Mouse (Mus musculus) kidney, postnatal 0 days (tissue): ENCODE measurements around the gene Carmil1. TPM values are rescaled to one million over a fixed set of nuclear protein-coding genes. Genes with fewer than 3 reads are reported as not detected.

ENCODE experiments used
- ATAC-seq: fragments of 200-750 bp; cut with Nextera tagmentation; replicated peaks from 2 replicates; pipeline ENCODE4 v1.8.0; 2017; ENCODE audit warnings: low read depth, moderate number of reproducible peaks, moderate TSS enrichment, moderate library complexity; ENCODE audit not compliant: low FRiP score
- DNase-seq: peaks from one replicate; pipeline ENCODE4 v3.0.0-alpha.2; 2016; ENCODE audit warnings: low spot score
- H3K27ac ChIP-seq: fragments of 300-500 bp; sonication (generic); 2 replicates; pipeline ENCODE4 v1.5.1; 2014; ENCODE audit warnings: mild to moderate bottlenecking
- H3K27me3 ChIP-seq: fragments of 300-500 bp; sonication (generic); 2 replicates; pipeline ENCODE4 v1.6.1; 2014; ENCODE audit warnings: low read length, mixed read lengths; ENCODE audit not compliant: insufficient read depth
- H3K36me3 ChIP-seq: fragments of 300-500 bp; sonication (generic); 2 replicates; pipeline ENCODE4 v1.6.1; 2014; ENCODE audit warnings: low read length, mixed read lengths; ENCODE audit not compliant: insufficient read depth
- H3K4me1 ChIP-seq: fragments of 300-500 bp; sonication (generic); replicated peaks from 2 replicates; pipeline ENCODE4 v1.6.1; 2014; ENCODE audit warnings: antibody characterized with exemption, low read length, mixed read lengths; ENCODE audit not compliant: insufficient read depth
- H3K4me2 ChIP-seq: fragments of 300-500 bp; sonication (generic); 2 replicates; pipeline ENCODE4 v1.6.1; 2014; ENCODE audit warnings: mild to moderate bottlenecking, low read length, moderate library complexity, mixed read lengths
- H3K4me3 ChIP-seq: fragments of 300-500 bp; sonication (generic); replicated peaks from 2 replicates; pipeline ENCODE4 v1.5.1; 2014; ENCODE audit warnings: low read depth, low read length
- H3K9ac ChIP-seq: fragments of 300-500 bp; sonication (generic); 2 replicates; pipeline ENCODE4 v1.6.1; 2014; ENCODE audit warnings: low read depth, low read length
- H3K9me3 ChIP-seq: fragments of 300-500 bp; sonication (generic); replicated peaks from 2 replicates; pipeline ENCODE4 v1.6.1; 2016; ENCODE audit warnings: low read length, inconsistent platforms, mixed read lengths
- CTCF ChIP-seq: IDR thresholded peaks from 2 replicates; pipeline ENCODE4 v1.5.1; 2016; ENCODE audit warnings: antibody characterized with exemption, low read depth, mild to moderate bottlenecking, moderate library complexity
- WGBS: fragments of 180-500 bp; shearing (Covaris S2); extraction: QIAGEN DNeasy Blood & Tissue Kit; methylation state at CpG from one replicate; pipeline ENCODE4 v1.1.7; 2014; 5-methylcytosine and 5-hydroxymethylcytosine counted together
- polyA plus RNA-seq: library from polyadenylated mRNA; unstranded; fragments of >200 nt; fragmentation: Nextera tagmentation; extraction: Ambion mirVana; gene quantifications from 2 replicates; pipeline ENCODE4 v1.2.1, GENCODE M21; 2015

Gene Carmil1
- polyA plus RNA-seq, 1 experiment from 2014 or later, result 35.4 TPM

DNA sequence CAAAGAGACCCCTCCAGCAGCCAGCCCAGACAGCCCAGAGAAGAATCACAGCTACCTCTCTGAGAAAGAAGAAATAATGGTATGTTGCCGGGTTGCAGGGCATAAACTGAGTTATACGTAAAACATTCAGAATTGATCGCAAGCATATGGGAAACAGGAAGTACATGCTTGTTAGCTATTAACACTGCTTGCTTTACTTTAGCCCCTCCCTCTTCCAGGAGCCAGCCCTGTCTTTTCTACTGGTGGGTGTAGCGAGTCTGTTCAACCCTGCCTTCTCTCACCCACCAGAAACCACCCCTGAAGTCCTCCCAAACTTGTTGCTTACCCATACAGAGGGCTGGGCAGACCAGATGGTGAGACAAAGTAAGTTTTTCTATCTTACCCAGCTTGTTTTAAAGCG lies 39.4 kb downstream of the Carmil1 start:
- ATAC-seq, result no peak
- no peaks in the 10 kb centered on the region for H3K9me3 ChIP-seq
- H3K9ac ChIP-seq, result no peak overlapping the region
- no peak overlapping the region for H3K4me3 ChIP-seq
- TF ChIP-seq CTCF, result no peak
- no peak overlapping the region; the same call in 1 of the 2 replicates for H3K4me2 ChIP-seq
- no peaks in the 10 kb centered on the region for H3K27me3 ChIP-seq
- no peaks in the 10 kb centered on the region for H3K36me3 ChIP-seq
- H3K27ac ChIP-seq, result no peak overlapping the region
- WGBS, result 49% methylated on average over 5 of the region's 5 CpGs
- peaks cover 37% of the 10 kb centered on the region for H3K4me1 ChIP-seq
- DNase-seq, result peak; percentile 62

DNA sequence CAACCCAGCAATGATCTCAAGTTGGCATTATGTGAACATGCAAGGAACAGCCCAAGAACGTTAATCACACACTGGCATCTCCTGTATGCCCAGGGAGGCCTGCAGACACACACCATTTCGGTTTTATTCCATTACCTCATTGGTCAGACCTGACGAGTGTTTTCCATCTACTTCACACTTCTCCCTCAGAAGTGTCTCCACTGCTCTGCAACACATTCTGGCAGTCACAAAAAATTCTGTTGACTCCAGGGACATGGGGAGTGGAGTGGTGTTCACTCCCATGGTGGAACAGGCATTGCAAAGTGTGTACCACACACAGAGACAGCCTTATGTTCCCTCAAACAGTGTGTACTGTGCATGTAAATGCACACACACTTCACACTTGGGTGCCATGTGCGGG lies 40.2 kb downstream of the Carmil1 start:
- ATAC-seq, result no peak
- no peak overlapping the region for H3K4me2 ChIP-seq
- no peak overlapping the region for H3K27ac ChIP-seq
- TF ChIP-seq CTCF, result no peak
- H3K36me3 ChIP-seq, result no peaks in the 10 kb centered on the region
- peaks cover 31% of the 10 kb centered on the region for H3K4me1 ChIP-seq
- H3K9me3 ChIP-seq, result no peaks in the 10 kb centered on the region
- DNase-seq, result no peak
- 84% methylated on average over 4 of the region's 4 CpGs for WGBS
- no peaks in the 10 kb centered on the region for H3K27me3 ChIP-seq
- no peak overlapping the region for H3K9ac ChIP-seq
- H3K4me3 ChIP-seq, result no peak overlapping the region

DNA sequence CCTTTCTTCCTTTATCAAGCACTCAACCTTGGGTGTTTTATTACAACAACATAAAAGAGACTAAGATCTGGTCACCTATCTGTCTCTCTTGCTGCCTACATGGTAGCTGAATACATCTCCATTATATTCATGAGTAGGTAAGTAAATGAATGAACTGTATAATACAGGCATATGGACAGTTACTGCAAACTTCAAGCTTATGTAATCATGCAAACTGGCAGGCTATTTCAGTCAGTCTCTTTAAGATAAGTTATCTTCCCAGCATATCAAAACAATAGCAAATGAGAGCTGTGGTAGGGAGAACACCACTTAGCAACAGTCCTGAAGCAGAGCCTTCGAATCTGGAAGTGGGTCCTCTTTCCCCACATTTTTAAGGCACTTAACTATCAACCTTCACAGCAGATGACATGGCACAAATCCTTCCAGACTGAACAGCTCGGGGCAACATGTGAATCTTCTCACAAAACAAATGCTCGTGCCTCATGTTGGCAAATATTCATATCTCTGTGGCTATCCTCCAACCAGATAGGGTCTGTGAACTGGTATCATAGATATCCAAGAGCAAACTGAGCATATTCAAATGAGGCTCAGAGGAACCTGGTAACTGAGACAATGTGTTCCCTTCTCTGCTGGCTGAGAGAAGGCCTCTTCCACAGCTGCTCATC lies 42.0 kb downstream of the Carmil1 start:
- DNase-seq (no peak), ATAC-seq (no peak)
- WGBS, result 74% methylated on average over 3 of the region's 3 CpGs
- Histone ChIP-seq H3K36me3 (no peaks in the 10 kb centered on the region), H3K9me3 (no peaks in the 10 kb centered on the region), H3K4me3 (no peak overlapping the region), H3K27me3 (no peaks in the 10 kb centered on the region), H3K9ac (no peak overlapping the region), H3K4me2 (no peak overlapping the region), H3K27ac (no peak overlapping the region), H3K4me1 (peaks cover 23% of the 10 kb centered on the region)
- TF ChIP-seq CTCF, result no peak

DNA sequence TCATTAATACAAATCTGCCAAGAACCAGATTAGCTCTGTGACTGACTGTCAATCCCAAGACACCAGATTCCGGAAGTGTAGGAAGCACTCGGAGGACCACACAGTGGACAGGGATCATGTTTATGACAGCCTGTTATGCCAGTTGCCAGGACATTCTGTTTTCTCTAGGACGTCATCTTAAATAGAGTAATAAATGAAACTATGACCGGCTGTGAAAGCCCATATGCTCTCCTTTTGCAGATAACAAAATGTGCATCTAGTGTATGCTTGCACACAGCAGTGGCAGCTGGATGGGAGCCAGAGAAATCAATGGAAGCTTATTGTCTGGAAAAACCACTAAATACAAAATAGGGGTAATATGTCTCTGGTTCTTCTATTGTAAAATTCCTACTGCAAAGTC lies 43.9 kb downstream of the Carmil1 start:
- H3K4me2 ChIP-seq, result no peak overlapping the region
- no peaks in the 10 kb centered on the region for H3K36me3 ChIP-seq
- WGBS, result 69% methylated on average over 4 of the region's 4 CpGs
- no peaks in the 10 kb centered on the region for H3K27me3 ChIP-seq
- 0 out of 2 replicates have a peak, but pooled peaks cover 10% of the 10 kb centered on the region for H3K4me1 ChIP-seq
- H3K9ac ChIP-seq, result no peak overlapping the region
- ATAC-seq (no peak), DNase-seq (no peak)
- TF ChIP-seq CTCF, result no peak
- no peak overlapping the region for H3K4me3 ChIP-seq
- H3K27ac ChIP-seq, result no peak overlapping the region
- H3K9me3 ChIP-seq, result no peaks in the 10 kb centered on the region

DNA sequence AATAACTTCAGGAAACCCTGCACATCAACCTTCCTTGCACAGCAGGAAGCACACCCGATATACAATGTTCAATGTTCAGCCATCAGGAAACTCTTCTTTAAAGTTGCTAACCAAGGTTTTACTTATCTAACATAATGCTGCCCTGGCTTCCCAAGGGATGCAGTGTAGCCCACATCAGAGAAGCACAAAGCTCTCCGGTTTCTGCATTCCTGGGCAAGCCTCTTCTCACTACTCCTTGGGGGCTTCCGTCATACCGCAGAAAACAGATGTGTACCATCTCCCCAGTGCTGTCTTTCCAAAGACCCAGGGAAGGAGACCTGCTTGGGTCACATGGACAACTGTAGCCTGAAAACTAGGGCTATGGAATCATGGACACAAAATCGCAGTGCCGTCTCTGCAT lies 47.8 kb downstream of the Carmil1 start:
- DNase-seq, result peak; percentile 42
- 0 out of 2 replicates have a peak, but pooled peaks cover 3% of the 10 kb centered on the region for H3K4me1 ChIP-seq
- no peak for TF ChIP-seq CTCF
- no peak for ATAC-seq
- no peak overlapping the region for H3K9ac ChIP-seq
- H3K4me3 ChIP-seq, result no peak overlapping the region
- 69% methylated on average over 6 of the region's 6 CpGs for WGBS
- no peaks in the 10 kb centered on the region for H3K9me3 ChIP-seq
- no peaks in the 10 kb centered on the region for H3K36me3 ChIP-seq
- no peaks in the 10 kb centered on the region for H3K27me3 ChIP-seq
- H3K4me2 ChIP-seq, result no peak overlapping the region
- no peak overlapping the region for H3K27ac ChIP-seq

DNA sequence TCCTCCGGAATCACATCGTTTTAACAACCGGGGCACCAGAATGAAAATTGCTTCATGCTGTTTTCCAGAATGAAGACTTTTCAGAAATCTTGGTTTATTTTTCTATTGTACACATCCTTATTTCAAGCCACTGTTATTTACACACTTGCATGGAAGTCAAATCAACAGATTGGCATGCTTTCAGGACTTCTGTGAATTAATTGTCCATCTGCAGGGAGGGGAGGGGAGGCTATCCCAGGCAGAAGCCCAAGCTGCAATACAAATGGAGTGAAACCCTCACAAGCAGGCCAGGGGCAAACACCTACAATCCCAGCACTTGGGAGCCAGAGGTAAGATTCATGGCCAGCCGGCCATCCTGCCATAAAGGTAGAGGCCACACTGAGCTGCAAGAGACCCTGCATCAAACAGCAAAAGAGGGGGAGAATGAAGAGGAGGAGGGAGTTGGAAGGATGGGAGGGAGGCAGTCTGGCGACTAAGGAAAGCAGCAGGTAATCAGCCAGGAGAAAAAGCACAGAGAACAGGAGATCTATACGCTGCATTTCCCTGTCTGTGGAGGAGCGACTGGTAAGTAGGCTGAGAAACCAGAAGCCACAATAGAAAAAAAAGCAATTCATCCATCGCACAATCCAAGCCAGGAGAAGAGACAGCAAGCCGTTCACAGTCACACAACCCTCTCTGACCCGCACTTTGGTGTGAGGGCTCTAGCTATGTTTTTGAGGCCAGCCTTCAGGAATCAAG lies 48.7 kb downstream of the Carmil1 start:
- H3K4me3 ChIP-seq, result no peak overlapping the region
- DNase-seq (no peak), ATAC-seq (no peak)
- H3K36me3 ChIP-seq, result no peaks in the 10 kb centered on the region
- H3K4me1 ChIP-seq, result 0 out of 2 replicates have a peak, but pooled peaks cover 3% of the 10 kb centered on the region
- no peak for TF ChIP-seq CTCF
- no peak overlapping the region for H3K4me2 ChIP-seq
- no peak overlapping the region for H3K27ac ChIP-seq
- no peak overlapping the region for H3K9ac ChIP-seq
- no peaks in the 10 kb centered on the region for H3K27me3 ChIP-seq
- H3K9me3 ChIP-seq, result no peaks in the 10 kb centered on the region
- 86% methylated on average over 10 of the region's 10 CpGs for WGBS
